Mouse (Mus musculus): Measurements from ENCODE around the gene Rergl. TPM values are rescaled to one million over a fixed set of nuclear protein-coding genes. Genes with fewer than 3 reads are reported as not detected.

The Rergl gene
- total RNA-seq (2017): not detected in 2 replicates

DNA sequence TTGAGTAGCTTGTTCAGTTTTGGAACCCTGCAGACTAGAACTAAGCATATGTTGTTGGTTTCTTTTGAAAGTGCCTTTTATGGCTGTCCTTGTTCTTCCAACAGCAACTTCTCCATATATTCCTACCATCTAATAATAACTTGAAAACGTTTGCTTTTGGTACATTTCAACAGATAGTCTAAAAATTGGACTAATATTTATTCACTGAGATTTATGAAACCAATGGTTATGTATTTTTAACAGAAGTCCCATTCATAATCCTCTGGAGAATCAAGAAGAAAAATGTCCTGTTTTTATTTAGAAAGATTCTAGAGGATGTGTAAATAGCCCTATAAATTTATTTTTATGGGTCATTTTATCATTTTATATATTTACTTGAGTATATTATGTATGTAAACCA, at the start of gene Rergl:
Gene Rergl (minus strand): TSS at position 101 of the 400 bp plus-strand sequence.
- ATAC-seq (replicated peaks in 1 of 2; ENCODE audit: insufficient read depth in 1 of 2, low FRiP score in 2 of 2, low TSS enrichment in 1 of 2, low read depth in 1 of 2, poor library complexity in 2 of 2, severe bottlenecking in 2 of 2): no peak

DNA sequence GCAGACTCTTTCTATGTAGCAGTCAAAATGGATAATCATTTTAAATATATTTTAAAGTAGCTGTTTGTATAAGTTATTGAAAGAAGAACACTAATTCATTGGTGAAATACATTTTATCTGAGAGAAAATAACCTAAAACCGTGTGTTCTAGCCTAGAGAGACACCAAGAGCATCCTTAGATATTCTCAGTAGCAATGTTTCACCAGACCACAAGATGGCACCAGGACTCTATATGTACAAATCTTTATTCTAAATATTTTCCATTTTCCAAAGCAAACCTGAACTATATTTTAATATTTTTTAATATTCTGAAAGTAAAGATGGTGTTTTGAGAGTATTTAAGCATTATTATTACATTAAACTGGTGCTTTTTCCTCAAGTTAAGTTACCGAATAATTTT, 36.7 kb upstream of the Rergl start:
- ATAC-seq (replicated peaks in 1 of 2; ENCODE audit: insufficient read depth in 1 of 2, low FRiP score in 2 of 2, low TSS enrichment in 1 of 2, low read depth in 1 of 2, poor library complexity in 2 of 2, severe bottlenecking in 2 of 2): no peak

DNA sequence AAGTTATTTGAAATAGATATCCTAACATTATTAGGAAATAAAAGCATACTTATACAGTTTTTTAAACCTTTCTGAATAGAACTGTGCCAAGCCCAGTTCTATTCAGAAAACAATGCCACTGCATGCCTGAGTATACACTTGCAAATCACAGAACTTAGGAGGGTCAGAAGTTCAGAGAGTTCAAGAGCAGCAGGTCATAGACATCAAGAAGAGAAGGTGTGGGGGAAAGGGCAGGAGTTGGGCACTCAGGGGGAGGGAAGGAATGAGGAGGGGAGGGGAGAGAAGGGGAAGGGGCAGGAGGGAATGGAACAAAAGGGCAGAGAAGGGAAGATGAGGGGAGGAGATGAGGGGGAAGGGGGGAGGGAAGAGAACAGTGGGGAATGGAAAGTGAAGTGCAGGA, 23.6 kb upstream of the Rergl start:
- ATAC-seq (replicated peaks in 1 of 2; ENCODE audit: insufficient read depth in 1 of 2, low FRiP score in 2 of 2, low TSS enrichment in 1 of 2, low read depth in 1 of 2, poor library complexity in 2 of 2, severe bottlenecking in 2 of 2): no peak

DNA sequence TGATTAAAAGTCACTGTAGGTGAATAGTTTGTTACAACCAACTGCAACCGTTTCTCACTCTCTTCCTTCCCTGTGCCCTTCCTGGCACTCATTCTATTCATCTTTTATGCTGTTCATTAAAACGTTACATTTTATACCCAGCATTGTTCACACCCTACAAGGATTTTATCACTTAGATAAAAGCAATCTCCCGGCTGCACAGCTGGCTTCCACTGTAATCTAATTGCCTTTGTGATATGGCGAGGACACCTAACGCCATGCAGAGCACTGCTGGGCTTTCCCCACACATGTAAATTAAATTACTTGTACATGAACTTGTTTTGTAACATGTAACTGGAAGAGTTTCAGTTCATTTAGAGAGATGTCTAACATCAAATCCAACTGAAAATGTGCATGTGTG, 22.5 kb upstream of the Rergl start:
- ATAC-seq (replicated peaks in 1 of 2; ENCODE audit: insufficient read depth in 1 of 2, low FRiP score in 2 of 2, low TSS enrichment in 1 of 2, low read depth in 1 of 2, poor library complexity in 2 of 2, severe bottlenecking in 2 of 2): no peak

DNA sequence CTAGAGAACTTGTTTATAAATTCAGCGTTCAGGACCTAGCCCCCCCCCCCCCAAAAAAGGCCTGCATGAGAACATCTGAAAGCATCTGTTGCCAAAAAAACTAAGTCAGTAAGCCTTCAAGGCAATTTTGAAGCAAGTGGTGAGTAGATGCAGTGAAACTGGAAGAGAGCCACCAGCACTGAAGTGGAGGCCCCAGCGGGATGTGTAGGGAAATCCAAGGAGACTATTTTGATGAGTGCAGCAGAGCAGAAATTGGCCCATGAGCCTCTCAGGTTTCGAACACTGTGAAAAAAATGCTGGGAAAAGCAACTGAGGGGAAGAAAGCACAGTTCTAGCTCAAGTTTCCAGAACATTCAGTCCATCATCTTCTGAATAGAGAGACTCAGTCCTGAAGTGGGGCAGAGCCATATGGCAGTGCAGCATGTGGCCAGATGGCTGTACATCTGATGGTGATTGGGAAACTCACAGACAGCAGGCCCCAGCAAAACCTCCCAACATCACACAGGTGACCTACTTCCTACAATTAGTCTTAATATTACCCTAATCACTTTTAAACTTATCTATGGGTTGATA, 13.2 kb upstream of the Rergl start:
- no peak for ATAC-seq (replicated peaks in 1 of 2; ENCODE audit: insufficient read depth in 1 of 2, low FRiP score in 2 of 2, low TSS enrichment in 1 of 2, low read depth in 1 of 2, poor library complexity in 2 of 2, severe bottlenecking in 2 of 2)

DNA sequence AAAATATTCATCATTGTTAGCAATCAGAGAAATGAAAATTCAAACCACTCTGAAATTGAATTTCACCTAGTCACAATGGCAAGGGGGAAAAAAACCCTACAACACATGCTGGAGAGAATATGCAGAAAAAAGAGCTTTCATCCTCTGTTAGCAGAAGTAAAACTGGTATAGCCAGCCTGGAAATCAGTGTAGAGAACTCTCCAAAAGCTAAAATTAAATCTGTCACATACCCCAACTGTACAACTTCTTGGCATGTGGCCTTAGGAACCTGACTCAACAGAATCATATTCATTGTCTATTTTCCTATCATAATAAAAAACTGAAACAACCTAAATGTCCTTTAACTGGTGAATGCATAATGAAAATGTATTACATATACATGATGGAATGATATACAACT, 22.0 kb downstream of the Rergl start:
- no peak for ATAC-seq (replicated peaks in 1 of 2; ENCODE audit: insufficient read depth in 1 of 2, low FRiP score in 2 of 2, low TSS enrichment in 1 of 2, low read depth in 1 of 2, poor library complexity in 2 of 2, severe bottlenecking in 2 of 2)

DNA sequence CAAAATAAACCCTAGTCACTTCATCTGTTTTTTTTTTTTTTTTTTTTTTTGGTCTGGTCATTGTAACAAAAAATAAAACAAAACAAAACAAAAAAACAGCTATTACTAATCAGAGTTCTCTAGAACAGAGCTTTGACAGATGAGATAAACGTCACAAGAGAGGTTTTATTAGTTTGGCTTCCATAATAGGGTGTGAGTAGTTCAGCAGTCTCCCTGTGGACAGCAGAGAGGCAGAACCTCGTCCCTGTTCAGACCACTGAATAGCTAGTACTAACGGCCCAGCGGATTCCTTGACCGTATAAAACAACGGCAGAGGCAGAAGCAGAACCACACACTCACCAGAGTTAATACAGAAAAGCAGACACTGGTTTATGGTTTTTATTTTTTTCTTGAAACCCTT, 36.8 kb downstream of the Rergl start:
- no peak for ATAC-seq (replicated peaks in 1 of 2; ENCODE audit: insufficient read depth in 1 of 2, low FRiP score in 2 of 2, low TSS enrichment in 1 of 2, low read depth in 1 of 2, poor library complexity in 2 of 2, severe bottlenecking in 2 of 2)

DNA sequence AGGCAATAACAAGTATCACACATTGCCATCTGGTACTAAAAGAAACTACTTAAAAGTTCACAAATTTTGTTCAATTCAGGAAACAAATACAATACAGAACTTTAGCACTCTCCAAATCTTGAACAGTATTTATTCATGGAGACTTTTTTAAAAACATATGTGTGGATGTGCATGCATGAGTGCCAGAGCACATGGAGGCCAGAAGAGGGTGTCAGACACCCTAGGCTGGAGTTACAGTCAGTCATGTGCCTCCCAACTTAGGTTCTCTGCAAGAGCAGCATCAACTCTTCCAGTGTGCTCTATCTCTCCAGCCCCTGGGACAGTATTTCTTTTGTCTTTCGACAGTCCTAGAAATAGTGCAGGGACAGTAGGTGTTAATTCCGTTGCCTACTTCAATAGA, 37.5 kb downstream of the Rergl start:
- no peak for ATAC-seq (replicated peaks in 1 of 2; ENCODE audit: insufficient read depth in 1 of 2, low FRiP score in 2 of 2, low TSS enrichment in 1 of 2, low read depth in 1 of 2, poor library complexity in 2 of 2, severe bottlenecking in 2 of 2)

DNA sequence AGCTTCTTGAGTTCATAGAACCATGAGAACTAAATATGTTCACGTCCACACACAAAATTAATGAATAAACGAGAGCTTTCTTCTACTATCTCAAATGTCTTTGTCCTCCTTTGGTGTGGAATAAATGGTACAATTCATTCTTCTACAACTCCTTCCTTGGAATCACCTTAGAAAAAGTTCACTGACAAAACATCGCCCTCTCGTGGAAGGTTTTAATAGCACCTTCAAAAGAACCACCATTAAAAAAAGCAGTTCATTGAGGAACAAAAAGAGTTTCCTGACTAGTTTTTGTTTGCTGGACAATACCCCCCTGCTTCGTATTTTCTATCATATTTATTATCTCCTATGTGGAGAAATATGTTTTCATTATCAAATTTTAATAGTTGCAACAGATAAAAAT, 40.7 kb downstream of the Rergl start:
- ATAC-seq (replicated peaks in 1 of 2; ENCODE audit: insufficient read depth in 1 of 2, low FRiP score in 2 of 2, low TSS enrichment in 1 of 2, low read depth in 1 of 2, poor library complexity in 2 of 2, severe bottlenecking in 2 of 2): no peak

DNA sequence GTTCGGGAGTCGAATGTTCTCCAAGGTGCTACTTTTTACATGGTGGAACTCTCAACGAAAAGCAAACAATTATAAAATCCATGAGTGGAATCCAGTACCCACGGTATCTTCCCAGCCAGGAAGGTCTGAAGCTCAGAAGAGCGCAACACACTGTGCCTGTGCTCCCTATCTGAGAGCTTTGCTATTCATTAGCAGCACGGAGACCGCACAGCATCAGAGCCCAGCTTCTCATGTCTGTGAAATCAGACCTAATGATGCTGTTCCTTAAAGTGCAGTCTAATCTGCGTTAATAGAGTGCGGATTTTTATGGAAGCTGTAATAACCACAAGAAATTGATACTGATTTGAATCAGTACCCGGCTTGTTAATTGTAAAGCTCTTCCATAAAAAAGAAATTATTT, 41.3 kb downstream of the Rergl start:
- ATAC-seq (replicated peaks in 1 of 2; ENCODE audit: insufficient read depth in 1 of 2, low FRiP score in 2 of 2, low TSS enrichment in 1 of 2, low read depth in 1 of 2, poor library complexity in 2 of 2, severe bottlenecking in 2 of 2): no peak

DNA sequence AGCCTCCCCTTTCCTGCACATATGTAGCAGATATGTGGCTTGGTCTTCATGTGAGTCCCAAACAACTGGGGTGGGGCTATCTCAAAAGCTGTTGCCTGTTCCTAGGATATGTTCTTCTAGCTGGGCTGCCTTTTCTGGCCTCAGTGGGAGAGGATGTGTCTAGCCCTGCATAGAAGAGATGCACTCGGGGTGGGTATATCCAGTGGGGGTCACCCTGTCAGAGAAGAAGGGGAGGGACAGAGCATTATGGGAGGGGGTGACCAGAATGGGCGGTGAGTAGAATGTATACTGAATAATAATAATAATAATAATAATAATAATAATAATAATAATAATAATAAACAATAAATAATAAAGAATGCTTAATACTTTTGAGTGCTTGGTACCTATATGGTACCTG, 57.8 kb downstream of the Rergl start:
- no peak for ATAC-seq (replicated peaks in 1 of 2; ENCODE audit: insufficient read depth in 1 of 2, low FRiP score in 2 of 2, low TSS enrichment in 1 of 2, low read depth in 1 of 2, poor library complexity in 2 of 2, severe bottlenecking in 2 of 2)

Other genes with a start within 250 kb of the Rergl start
- not detected in 2 replicates for gene Pik3c2g, start 85.2 kb upstream of the Rergl start, total RNA-seq (2017)